Comparison of ENCODE assay signal across 8 mouse cellular contexts in genomic region chr6:99096105-99096775, GRCm38 (mm10).
DNase-seq lines count a peak whose midpoint lies in the region; ATAC-seq and TF ChIP-seq lines count a peak whose summit lies in the region.

No protein-coding gene starts in this region.

- TF ChIP-seq POLR2A in spleen, adult 2 months (IDR thresholded peaks at IDR 0.05; ENCODE audit: low read depth, low read length), result peak; percentile 47

- no peaks in the 10 kb centered on the region for H3K36me3 ChIP-seq in embryonic facial prominence, embryonic 15.5 days
- H3K36me3 ChIP-seq in megakaryocyte, embryonic 14.5 days (replicated peaks; ENCODE audit: low read length), result no peaks in the 10 kb centered on the region
- peaks cover 3% of the 10 kb centered on the region; the same call in 1 of the 2 replicates for H3K36me3 ChIP-seq in spleen, adult 2 months (ENCODE audit: control insufficient read depth, insufficient read depth, low read length)

- 19% methylated on average over 12 of the region's 12 CpGs for WGBS in embryonic facial prominence, embryonic 15.5 days
- WGBS in spleen, adult 2 months, result 4% methylated on average over 12 of the region's 12 CpGs

- DNase-seq in 416B (ENCODE audit: low read depth) (peak; percentile 70), MEL-GATA-1-ER (ENCODE audit: extremely low read depth, low read depth) (peak; percentile 74)
- DNase-seq in heart, postnatal 4 days, result peak; percentile 49
- DNase-seq in layer of hippocampus, postnatal 10 days (ENCODE audit: low spot score in 2 of 2), result peak; percentile 24 to 25
- peak; percentile 56 to 80 for DNase-seq in spleen, adult 2 months (ENCODE audit: low read depth in 1 of 2, low spot score in 2 of 2)
- no peak for DNase-seq in cerebellum, postnatal 36 days

- H3K4me1 ChIP-seq in embryonic facial prominence, embryonic 15.5 days, result peaks cover 28% of the 10 kb centered on the region
- H3K4me1 ChIP-seq in megakaryocyte, embryonic 14.5 days, result peaks cover 47% of the 10 kb centered on the region
- H3K4me1 ChIP-seq in spleen, adult 2 months (ENCODE audit: control insufficient read depth, insufficient read depth, insufficient read length), result peaks cover 8% of the 10 kb centered on the region; the same call in 1 of the 2 replicates

- peak overlapping the region; percentile 51 for H3K27ac ChIP-seq in embryonic facial prominence, embryonic 15.5 days (replicated peaks)
- H3K27ac ChIP-seq in spleen, adult 2 months (ENCODE audit: insufficient read depth, low read length), result peak overlapping the region; percentile 89

- peak overlapping the region; percentile 36 for H3K4me3 ChIP-seq in embryonic facial prominence, embryonic 15.5 days (replicated peaks)
- H3K4me3 ChIP-seq in megakaryocyte, embryonic 14.5 days (replicated peaks), result peak overlapping the region; percentile 93
- H3K4me3 ChIP-seq in spleen, adult 2 months (ENCODE audit: extremely low read depth, insufficient read depth, insufficient read length), result peak overlapping the region; percentile 80

- H3K9me3 ChIP-seq in embryonic facial prominence, embryonic 15.5 days (replicated peaks), result no peaks in the 10 kb centered on the region
- H3K9me3 ChIP-seq in megakaryocyte, embryonic 14.5 days, result no peaks in the 10 kb centered on the region

- no peak for TF ChIP-seq CTCF in spleen, adult 2 months (IDR thresholded peaks at IDR 0.05; ENCODE audit: extremely low read depth, insufficient read depth, insufficient read length, insufficient replicate concordance)

- H3K9ac ChIP-seq in embryonic facial prominence, embryonic 15.5 days, result no peak overlapping the region

- peak overlapping the region; percentile 48 for H3K4me2 ChIP-seq in embryonic facial prominence, embryonic 15.5 days (replicated peaks)

- no peak for ATAC-seq in embryonic facial prominence, embryonic 15.5 days (ENCODE audit: insufficient number of reproducible peaks, low FRiP score, low TSS enrichment, low read depth)

- no peaks in the 10 kb centered on the region for H3K27me3 ChIP-seq in embryonic facial prominence, embryonic 15.5 days
- no peaks in the 10 kb centered on the region for H3K27me3 ChIP-seq in megakaryocyte, embryonic 14.5 days (replicated peaks)
- H3K27me3 ChIP-seq in spleen, adult 2 months (ENCODE audit: control insufficient read depth, insufficient read depth, low read length), result no peaks in the 10 kb centered on the region

Comparison
In these comparisons a context has a peak if more than half of its experiments do, and no peak if none do; other contexts are left out.
1. DNase-seq: peak in 416B (single experiment), MEL-GATA-1-ER (single experiment), heart, postnatal 4 days (single experiment), layer of hippocampus, postnatal 10 days (2 of 2) and spleen, adult 2 months (2 of 2); none in cerebellum, postnatal 36 days (0 of 2).
2. H3K4me3 ChIP-seq: peak in every context shown above with its lines; median percentile 93 in megakaryocyte, embryonic 14.5 days; 80 in spleen, adult 2 months; 36 in embryonic facial prominence, embryonic 15.5 days.